Mouse (Mus musculus) layer of hippocampus, postnatal 14 days (tissue): ENCODE measurements around the gene Polr2h. TPM values are rescaled to one million over a fixed set of nuclear protein-coding genes. Genes with fewer than 3 reads are reported as not detected.

ENCODE experiments used
- DNase-seq, 2 experiments: peaks; one replicate each; pipeline ENCODE4 v3.0.0; 2021 to 2022; ENCODE audit warnings: low spot score in 2 of 2, mixed read lengths in 1 of 2
- total RNA-seq, 2 experiments: library from RNA; stranded (reverse); gene quantifications; 2 replicates each; pipeline ENCODE4 v1.2.3; 2021

Gene Polr2h
- total RNA-seq, 2 experiments from 2014 or later = 22.4 to 25.7 TPM

GRCm38 (mm10) chr16:20717978-20718670 lies 659 bp downstream of the Polr2h start:
- DNase-seq = no peak

- DNase-seq = no peak
Observed at GRCm38 (mm10) chr16:20721808-20722207, 4.3 kb downstream of the Polr2h start.

GRCm38 (mm10) chr16:20722736-20723135 lies 5.3 kb downstream of the Polr2h start:
- no peak for DNase-seq

- DNase-seq = no peak
Observed at GRCm38 (mm10) chr16:20723247-20723646, 5.8 kb downstream of the Polr2h start.

- DNase-seq = peak in 1 of 2 experiments; percentile 35
Observed at GRCm38 (mm10) chr16:20724338-20724748, 6.9 kb downstream of the Polr2h start.

GRCm38 (mm10) chr16:20725321-20725720 lies 7.9 kb downstream of the Polr2h start:
- no peak for DNase-seq

- DNase-seq = no peak
Observed at GRCm38 (mm10) chr16:20725750-20726149, 8.3 kb downstream of the Polr2h start.

- DNase-seq = no peak
Observed at GRCm38 (mm10) chr16:20726384-20726783, 8.9 kb downstream of the Polr2h start.

- DNase-seq = no peak
Observed at GRCm38 (mm10) chr16:20730293-20730711, 12.8 kb downstream of the Polr2h start.

- DNase-seq = peak in 1 of 2 experiments; percentile 26
Observed at GRCm38 (mm10) chr16:20731688-20732087, 14.2 kb downstream of the Polr2h start.

GRCm38 (mm10) chr16:20732251-20732924 lies 14.9 kb downstream of the Polr2h start:
- no peak for DNase-seq

- DNase-seq = peak in 1 of 2 experiments; percentile 70
Observed at GRCm38 (mm10) chr16:20732925-20733730, 15.7 kb downstream of the Polr2h start, which contains the start of gene Chrd. Gene Chrd (plus strand): TSS chr16:20733127.

GRCm38 (mm10) chr16:20733731-20734730 lies 16.6 kb downstream of the Polr2h start, which contains the start of gene Thpo:
Gene Thpo (minus strand): TSS chr16:20734511.
- DNase-seq = no peak

- no peak for DNase-seq
Observed at GRCm38 (mm10) chr16:20735651-20736050, 18.2 kb downstream of the Polr2h start.

- DNase-seq = no peak
Observed at GRCm38 (mm10) chr16:20736168-20736567, 18.7 kb downstream of the Polr2h start.

GRCm38 (mm10) chr16:20736823-20737222 lies 19.4 kb downstream of the Polr2h start:
- DNase-seq = no peak

- DNase-seq = no peak
Observed at GRCm38 (mm10) chr16:20739845-20740244, 22.4 kb downstream of the Polr2h start.

GRCm38 (mm10) chr16:20746641-20747040 lies 29.2 kb downstream of the Polr2h start:
- DNase-seq = peak; percentile 67 to 75

GRCm38 (mm10) chr16:20750518-20750917 lies 33.1 kb downstream of the Polr2h start:
- DNase-seq = no peak

GRCm38 (mm10) chr16:20756052-20756451 lies 38.6 kb downstream of the Polr2h start:
- no peak for DNase-seq
